In genomic region chr11:98981289-98981996, GRCm38 (mm10) we compare ENCODE assay signal across 8 mouse cellular contexts. TPM values are rescaled to one million over a fixed set of nuclear protein-coding genes. Genes with fewer than 3 reads are reported as not detected.
A peak's percentile ranks its signal among the peaks of the same experiment; 100 is the strongest.
DNase-seq lines count a peak whose midpoint lies in the region; ATAC-seq and TF ChIP-seq lines count a peak whose summit lies in the region.

No protein-coding gene starts in this region.

- no peaks in the 10 kb centered on the region for H3K4me1 ChIP-seq in kidney, adult 2 months (ENCODE audit: control insufficient read depth, insufficient read depth, low read length)
- peaks cover 22% of the 10 kb centered on the region for H3K4me1 ChIP-seq in embryonic facial prominence, embryonic 13.5 days
- H3K4me1 ChIP-seq in intestine, embryonic 14.5 days (replicated peaks; ENCODE audit: control insufficient read depth, insufficient read depth, low read length) = 0 out of 2 replicates have a peak, but pooled peaks cover 3% of the 10 kb centered on the region
- H3K4me1 ChIP-seq in midbrain, embryonic 15.5 days = peaks cover 11% of the 10 kb centered on the region

- H3K9me3 ChIP-seq in embryonic facial prominence, embryonic 13.5 days = no peaks in the 10 kb centered on the region
- no peaks in the 10 kb centered on the region for H3K9me3 ChIP-seq in intestine, embryonic 14.5 days (ENCODE audit: control insufficient read depth, low read length)
- H3K9me3 ChIP-seq in midbrain, embryonic 15.5 days = no peaks in the 10 kb centered on the region

- no peaks in the 10 kb centered on the region for H3K27me3 ChIP-seq in kidney, adult 2 months (replicated peaks; ENCODE audit: control insufficient read depth, insufficient read depth, low read length)
- H3K27me3 ChIP-seq in embryonic facial prominence, embryonic 13.5 days = peaks cover 21% of the 10 kb centered on the region
- 0 out of 2 replicates have a peak, but pooled peaks cover 2% of the 10 kb centered on the region for H3K27me3 ChIP-seq in intestine, embryonic 14.5 days (replicated peaks; ENCODE audit: control insufficient read depth, insufficient read depth, low read length)
- no peaks in the 10 kb centered on the region for H3K27me3 ChIP-seq in midbrain, embryonic 15.5 days (replicated peaks)

- no peak overlapping the region for H3K27ac ChIP-seq in kidney, adult 2 months (ENCODE audit: insufficient read depth, low read depth, low read length)
- no peak overlapping the region; the same call in 1 of the 2 replicates for H3K27ac ChIP-seq in embryonic facial prominence, embryonic 13.5 days
- H3K27ac ChIP-seq in intestine, embryonic 14.5 days (ENCODE audit: low read depth) = 0 out of 2 replicates have a peak overlapping the region, but pooled peaks have one; percentile 9
- H3K27ac ChIP-seq in midbrain, embryonic 15.5 days = peak overlapping the region; percentile 97

- no peak for TF ChIP-seq POLR2A in kidney, adult 2 months (IDR thresholded peaks at IDR 0.05; ENCODE audit: low read depth, low read length)

- H3K36me3 ChIP-seq in kidney, adult 2 months (ENCODE audit: control insufficient read depth, insufficient read depth, low read length) = no peaks in the 10 kb centered on the region
- H3K36me3 ChIP-seq in embryonic facial prominence, embryonic 13.5 days = 0 out of 2 replicates have a peak, but pooled peaks cover 3% of the 10 kb centered on the region
- no peaks in the 10 kb centered on the region for H3K36me3 ChIP-seq in intestine, embryonic 14.5 days (ENCODE audit: control insufficient read depth, insufficient read depth, low read length)
- H3K36me3 ChIP-seq in midbrain, embryonic 15.5 days (replicated peaks) = no peaks in the 10 kb centered on the region

- ATAC-seq in embryonic facial prominence, embryonic 13.5 days (ENCODE audit: insufficient number of reproducible peaks, insufficient read depth, low FRiP score, low TSS enrichment, low read depth) = no peak
- 0 out of 2 replicates have a peak, but pooled peaks have one; percentile 16 for ATAC-seq in intestine, embryonic 14.5 days (replicated peaks; ENCODE audit: low FRiP score, low TSS enrichment, low read depth)
- peak; percentile 59 for ATAC-seq in midbrain, embryonic 15.5 days (replicated peaks)
- ATAC-seq in monocyte, adult 5-6 weeks (replicated peaks; ENCODE audit: insufficient number of reproducible peaks, low FRiP score, low TSS enrichment, poor library complexity, severe bottlenecking) = no peak

- 40% methylated on average over 20 of the region's 20 CpGs for WGBS in kidney, adult 2 months
- WGBS in embryonic facial prominence, embryonic 13.5 days = 34% methylated on average over 20 of the region's 20 CpGs
- 32% methylated on average over 20 of the region's 20 CpGs for WGBS in intestine, embryonic 14.5 days
- WGBS in midbrain, embryonic 15.5 days = 33% methylated on average over 20 of the region's 20 CpGs

- H3K9ac ChIP-seq in embryonic facial prominence, embryonic 13.5 days = peak overlapping the region; percentile 71
- H3K9ac ChIP-seq in intestine, embryonic 14.5 days (ENCODE audit: low read length) = peak overlapping the region; percentile 36; the same call in 1 of the 2 replicates
- H3K9ac ChIP-seq in midbrain, embryonic 15.5 days = peak overlapping the region; percentile 83

- peak overlapping the region; percentile 99 for H3K4me2 ChIP-seq in embryonic facial prominence, embryonic 13.5 days
- peak overlapping the region; percentile 99 for H3K4me2 ChIP-seq in intestine, embryonic 14.5 days (ENCODE audit: low read length)
- peak overlapping the region; percentile 84 for H3K4me2 ChIP-seq in midbrain, embryonic 15.5 days

- peak overlapping the region; percentile 55; the same call in 1 of the 2 replicates for H3K4me3 ChIP-seq in kidney, adult 2 months (ENCODE audit: insufficient read depth, low read depth, low read length)
- H3K4me3 ChIP-seq in embryonic facial prominence, embryonic 13.5 days = peak overlapping the region; percentile 63
- H3K4me3 ChIP-seq in intestine, embryonic 14.5 days (ENCODE audit: low read depth, low read length) = peak overlapping the region; percentile 53
- H3K4me3 ChIP-seq in midbrain, embryonic 15.5 days = peak overlapping the region; percentile 70

- no peak for TF ChIP-seq CTCF in kidney, adult 2 months (conservative IDR thresholded peaks at IDR 0.05; ENCODE audit: insufficient read depth, insufficient read length, low read depth, low read length)

- DNase-seq in kidney, adult 2 months = peak; percentile 82
- DNase-seq in kidney, postnatal 4 days = no peak
- peak; percentile 58 for DNase-seq in intestine, embryonic 14.5 days (ENCODE audit: low spot score)
- DNase-seq in spleen, postnatal 36 days (ENCODE audit: low spot score in 2 of 2) = no peak
- no peak for DNase-seq in thymus, postnatal 36 days

RNA-seq across cellular contexts. Expression of gene Gjd3, which starts 1.4 kb away (rescaled TPM):
- polyA plus RNA-seq in kidney, adult 2 months (2012; rRNA removed) = 0.34 and 0.57 TPM in 2 replicates
- polyA plus RNA-seq in embryonic facial prominence, embryonic 13.5 days (2015; fragmentation: Nextera tagmentation; extraction: Ambion mirVana) = 0.34 and 0.44 TPM in 2 replicates
- polyA plus RNA-seq in intestine, embryonic 14.5 days (2014; fragmentation: Nextera tagmentation; extraction: Ambion mirVana) = 0.22 TPM in 1 of 2 replicates, not detected in the other
- polyA plus RNA-seq in midbrain, embryonic 15.5 days (2015; fragmentation: Nextera tagmentation; extraction: Ambion mirVana) = 1.4 and 2.4 TPM in 2 replicates
- not detected in 3 replicates for total RNA-seq in monocyte, adult 5-6 weeks (2017)

RNA-seq across cellular contexts. Expression of gene Top2a, which starts 42.5 kb away (rescaled TPM):
- 0.72 and 1.1 TPM in 2 replicates for polyA plus RNA-seq in kidney, adult 2 months (2012; rRNA removed)
- polyA plus RNA-seq in embryonic facial prominence, embryonic 13.5 days (2015; fragmentation: Nextera tagmentation; extraction: Ambion mirVana) = 272 and 279 TPM in 2 replicates
- polyA plus RNA-seq in intestine, embryonic 14.5 days (2014; fragmentation: Nextera tagmentation; extraction: Ambion mirVana) = 248 and 272 TPM in 2 replicates
- polyA plus RNA-seq in midbrain, embryonic 15.5 days (2015; fragmentation: Nextera tagmentation; extraction: Ambion mirVana) = 31.8 and 33.9 TPM in 2 replicates
- total RNA-seq in monocyte, adult 5-6 weeks (2017) = 14.1 to 26.1 TPM (median 15.5 TPM) in 3 replicates

RNA-seq across cellular contexts. Expression of gene Rara, which starts 53.8 kb away (rescaled TPM):
- 18.0 and 19.6 TPM in 2 replicates for polyA plus RNA-seq in kidney, adult 2 months (2012; rRNA removed)
- polyA plus RNA-seq in embryonic facial prominence, embryonic 13.5 days (2015; fragmentation: Nextera tagmentation; extraction: Ambion mirVana) = 39.4 and 44.7 TPM in 2 replicates
- polyA plus RNA-seq in intestine, embryonic 14.5 days (2014; fragmentation: Nextera tagmentation; extraction: Ambion mirVana) = 42.4 and 43.6 TPM in 2 replicates
- polyA plus RNA-seq in midbrain, embryonic 15.5 days (2015; fragmentation: Nextera tagmentation; extraction: Ambion mirVana) = 9.7 and 10.5 TPM in 2 replicates
- 61.0 to 76.9 TPM (median 62.9 TPM) in 3 replicates for total RNA-seq in monocyte, adult 5-6 weeks (2017)

RNA-seq across cellular contexts. Expression of gene Igfbp4, which starts 59.6 kb away (rescaled TPM):
- 1,142 and 1,152 TPM in 2 replicates for polyA plus RNA-seq in kidney, adult 2 months (2012; rRNA removed)
- polyA plus RNA-seq in embryonic facial prominence, embryonic 13.5 days (2015; fragmentation: Nextera tagmentation; extraction: Ambion mirVana) = 1,128 and 1,158 TPM in 2 replicates
- 467 and 480 TPM in 2 replicates for polyA plus RNA-seq in intestine, embryonic 14.5 days (2014; fragmentation: Nextera tagmentation; extraction: Ambion mirVana)
- polyA plus RNA-seq in midbrain, embryonic 15.5 days (2015; fragmentation: Nextera tagmentation; extraction: Ambion mirVana) = 136 and 154 TPM in 2 replicates
- total RNA-seq in monocyte, adult 5-6 weeks (2017) = 0.43 to 5.5 TPM (median 1.2 TPM) in 3 replicates

Comparison
In these comparisons a context has a peak if more than half of its experiments do, and no peak if none do; other contexts are left out.
1. DNase-seq: peak in kidney, adult 2 months (single experiment) and intestine, embryonic 14.5 days (single experiment); none in kidney, postnatal 4 days (0 of 2), spleen, postnatal 36 days (0 of 2) and thymus, postnatal 36 days (0 of 2).
2. H3K27ac ChIP-seq: peak in intestine, embryonic 14.5 days (single experiment) and midbrain, embryonic 15.5 days (single experiment); none in kidney, adult 2 months (single experiment) and embryonic facial prominence, embryonic 13.5 days (single experiment).
3. ATAC-seq: peak in intestine, embryonic 14.5 days (single experiment) and midbrain, embryonic 15.5 days (single experiment); none in embryonic facial prominence, embryonic 13.5 days (single experiment) and monocyte, adult 5-6 weeks (single experiment).
4. RNA of gene Top2a, which starts 42.5 kb away (polyA plus RNA-seq): 272 to 279 TPM in embryonic facial prominence, embryonic 13.5 days, 248 to 272 TPM in intestine, embryonic 14.5 days and 31.8 to 33.9 TPM in midbrain, embryonic 15.5 days; 0.72 to 1.1 TPM in kidney, adult 2 months; every median in the first group is over 10 times any median in the second.
5. Peak in every context shown above with its lines, with median percentiles within 50 percentile points of each other: H3K4me3 ChIP-seq, H3K4me2 ChIP-seq and H3K9ac ChIP-seq.